Mouse (Mus musculus) gastrocnemius, adult 8-10 months (tissue): Measurements from ENCODE around the gene Antxr1. TPM values are rescaled to one million over a fixed set of nuclear protein-coding genes. Genes with fewer than 3 reads are reported as not detected.
"Not testable (repeated sequence)": the region's sequence is repeated elsewhere in the genome, so short reads cannot be mapped to it uniquely, and the experiment has no call there.

Source experiments
- DNase-seq, 2 experiments: peaks; one replicate each; pipeline ENCODE4 v3.0.0; 2022; ENCODE audit warnings: low spot score in 2 of 2
- total RNA-seq, 4 experiments: library from RNA; stranded (reverse); gene quantifications; 2 replicates each; pipeline ENCODE4 v1.2.4; 2022

Antxr1 gene
- total RNA-seq, 4 experiments from 2014 or later: 3.6 to 7.0 (median 5.2) TPM

DNA sequence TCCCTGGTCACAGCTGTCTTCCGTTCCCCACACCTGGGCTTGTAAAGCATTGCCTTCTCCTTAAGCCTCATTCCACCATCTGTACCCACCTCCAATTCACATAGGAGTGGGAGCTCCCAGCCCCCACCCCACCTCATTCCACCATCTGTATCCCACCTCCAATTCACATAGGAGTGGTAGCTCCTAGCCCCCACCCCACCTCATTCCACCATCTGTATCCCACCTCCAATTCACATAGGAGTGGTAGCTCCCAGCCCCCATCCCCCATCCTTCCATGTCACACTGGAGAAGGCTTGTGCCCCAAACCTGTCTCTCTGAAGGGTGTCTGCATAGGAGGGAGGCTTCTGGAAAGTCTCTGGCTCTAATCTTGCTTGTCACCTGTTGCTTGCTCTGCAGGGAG, 232.3 kb downstream of the Antxr1 start:
- no peak for DNase-seq

DNA sequence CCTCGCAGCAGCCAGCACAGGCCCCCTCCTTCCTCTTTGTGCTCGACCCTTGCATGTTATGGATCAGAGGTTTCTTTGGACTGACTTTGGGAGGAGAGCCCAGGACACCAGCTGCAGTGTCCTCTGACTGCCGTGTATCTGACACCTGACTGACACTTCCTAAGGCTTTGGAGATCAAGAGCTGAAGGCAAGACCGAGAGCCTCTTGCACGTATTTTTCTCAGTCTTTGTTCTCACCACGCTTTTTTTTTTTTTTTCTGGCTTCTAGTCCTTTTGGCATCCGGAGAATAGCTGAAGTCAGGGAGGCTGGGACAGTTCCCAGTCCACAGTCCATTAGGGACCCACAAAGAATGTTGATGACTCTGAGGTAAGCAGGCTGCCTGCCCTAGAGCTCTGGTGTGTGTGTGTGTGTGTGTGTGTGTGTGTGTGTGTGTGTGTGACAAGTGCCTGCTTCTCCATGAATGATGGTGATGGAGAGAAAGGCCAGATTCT, 233.2 kb downstream of the Antxr1 start:
- DNase-seq: peak; percentile 40 to 58

DNA sequence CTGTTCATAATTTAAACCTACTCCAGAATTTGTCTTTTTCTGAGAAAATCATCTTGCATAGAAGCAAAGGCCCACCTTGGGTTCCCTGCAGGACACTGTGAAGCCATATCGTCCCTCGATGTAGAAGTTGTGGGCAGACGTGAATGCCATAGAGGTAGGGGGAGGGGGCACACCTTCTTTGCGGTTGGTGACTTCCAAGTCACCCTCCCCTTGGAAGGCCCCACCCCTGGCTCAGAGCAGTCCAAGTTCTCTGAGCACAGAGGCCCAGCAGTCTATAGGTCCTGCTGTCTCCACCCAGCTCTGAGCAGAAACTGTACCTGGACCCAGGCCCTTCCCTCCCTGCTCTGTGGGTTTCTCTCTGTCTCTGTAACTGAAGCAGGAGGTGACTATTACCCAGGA, 233.7 kb downstream of the Antxr1 start:
- no peak for DNase-seq

DNA sequence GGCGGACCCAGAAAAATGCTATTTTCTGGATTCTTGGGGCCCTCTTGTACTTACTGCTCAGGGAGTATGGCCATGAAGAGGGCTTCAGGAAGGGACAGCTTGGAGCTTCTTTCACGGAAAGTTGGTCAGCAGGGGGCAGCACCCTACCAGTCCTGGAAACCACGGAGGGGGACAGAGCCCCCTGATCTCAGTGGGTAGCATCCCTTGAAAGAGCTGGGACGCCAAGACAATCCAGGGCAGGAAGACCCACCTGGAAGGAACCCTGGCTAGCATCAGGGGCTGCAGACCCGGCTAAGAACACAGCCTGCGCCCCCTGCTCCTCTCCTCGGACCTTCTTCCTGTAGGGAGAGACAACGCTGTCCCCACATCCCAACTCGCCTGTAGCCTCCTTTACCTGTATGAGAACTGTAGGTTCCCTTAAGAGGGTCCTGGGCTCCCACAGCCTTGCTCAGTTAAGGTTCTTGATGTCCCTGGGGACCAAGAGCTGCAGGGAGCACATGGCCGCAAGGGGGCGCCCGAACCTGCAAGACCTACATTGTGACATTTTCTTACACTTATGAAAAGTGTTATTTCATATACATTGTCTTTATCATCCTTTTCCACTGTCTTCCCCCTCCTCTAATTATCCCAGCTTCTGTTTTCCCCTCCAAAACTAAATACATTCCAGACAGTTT, 234.2 kb downstream of the Antxr1 start:
- peak; percentile 82 to 83 for DNase-seq

DNA sequence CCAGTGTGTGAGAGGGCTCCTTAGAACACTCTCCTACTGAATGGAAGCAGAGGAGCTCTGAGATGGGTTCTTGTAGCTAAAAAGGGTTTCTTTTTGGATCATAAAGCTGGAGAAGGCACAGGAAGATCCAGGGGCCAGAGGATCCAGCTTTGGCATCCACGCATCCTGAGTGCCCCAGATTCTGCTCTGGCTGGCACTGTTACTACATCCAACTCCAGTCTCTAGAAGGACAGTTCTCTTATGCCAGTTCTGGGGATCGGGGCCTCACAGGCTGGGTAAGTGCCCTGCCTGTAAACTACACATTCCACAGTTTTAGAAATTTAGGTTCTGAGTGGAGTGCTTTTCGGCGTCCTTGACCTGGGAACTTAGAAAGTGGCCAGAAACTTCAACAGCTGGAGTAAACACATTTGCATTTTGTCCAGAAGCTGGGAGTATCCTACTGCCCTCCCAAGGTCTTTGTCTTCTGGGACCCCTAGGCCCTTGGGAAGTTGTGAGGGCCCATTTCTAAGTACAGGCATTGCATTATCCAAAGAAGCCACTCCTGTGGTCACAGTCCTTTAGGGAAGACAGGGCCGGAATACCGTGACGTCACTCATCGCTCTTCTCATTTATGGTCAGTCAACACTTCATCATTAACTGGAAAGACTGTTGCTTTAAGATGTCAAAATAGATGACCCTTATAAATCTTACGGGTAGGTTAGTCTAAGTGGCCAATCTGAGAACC, 235.2 kb downstream of the Antxr1 start:
- no peak for DNase-seq

DNA sequence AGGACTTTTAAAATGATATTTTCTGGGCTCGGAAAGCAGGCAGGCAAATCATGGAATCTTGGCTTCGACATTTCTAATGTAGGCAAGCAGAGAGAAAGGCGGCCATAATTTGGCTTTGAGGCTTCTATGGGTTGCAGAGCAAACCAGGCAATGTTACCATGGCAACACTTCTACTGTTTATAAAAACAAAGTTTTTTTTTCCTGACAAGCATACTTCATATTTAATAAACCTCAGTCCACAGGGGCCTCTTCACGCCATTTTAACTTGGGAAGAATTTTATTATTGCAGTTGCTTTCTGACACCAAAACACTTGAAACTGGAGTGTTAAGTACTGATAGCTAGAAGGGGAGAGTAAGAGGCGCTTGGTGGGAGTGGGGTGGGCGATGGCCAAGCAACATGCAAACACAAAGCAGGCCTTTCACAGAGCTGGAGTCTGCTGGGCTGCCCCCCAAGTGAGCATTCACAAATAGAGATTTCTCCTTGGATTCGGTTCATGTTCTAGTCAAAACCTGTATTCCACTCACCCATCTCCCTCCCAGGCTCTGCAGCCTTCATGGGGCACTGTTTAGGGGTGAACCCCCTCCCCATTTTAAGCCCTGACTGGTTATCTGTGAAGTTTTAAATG, 235.8 kb downstream of the Antxr1 start:
- no peak for DNase-seq

DNA sequence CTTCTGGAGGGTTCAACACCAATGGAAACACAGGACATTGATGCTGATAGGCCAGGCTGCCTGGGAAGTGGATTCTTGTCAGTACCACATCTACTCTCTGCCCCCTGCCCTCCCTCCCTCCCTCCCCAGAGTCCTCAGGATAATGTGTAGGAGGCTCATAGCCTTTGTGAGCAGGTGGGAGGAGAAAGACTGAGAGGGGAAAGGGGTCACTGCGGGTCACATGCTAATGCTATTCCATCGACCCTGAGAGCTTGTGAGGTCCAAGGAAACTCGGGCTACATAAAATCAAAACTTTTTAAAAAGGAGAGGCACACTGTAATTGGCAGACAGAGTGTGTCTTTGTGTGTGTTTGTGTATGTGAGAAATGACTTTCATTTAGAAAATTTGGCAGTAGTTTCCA, 236.4 kb downstream of the Antxr1 start:
- no peak for DNase-seq

DNA sequence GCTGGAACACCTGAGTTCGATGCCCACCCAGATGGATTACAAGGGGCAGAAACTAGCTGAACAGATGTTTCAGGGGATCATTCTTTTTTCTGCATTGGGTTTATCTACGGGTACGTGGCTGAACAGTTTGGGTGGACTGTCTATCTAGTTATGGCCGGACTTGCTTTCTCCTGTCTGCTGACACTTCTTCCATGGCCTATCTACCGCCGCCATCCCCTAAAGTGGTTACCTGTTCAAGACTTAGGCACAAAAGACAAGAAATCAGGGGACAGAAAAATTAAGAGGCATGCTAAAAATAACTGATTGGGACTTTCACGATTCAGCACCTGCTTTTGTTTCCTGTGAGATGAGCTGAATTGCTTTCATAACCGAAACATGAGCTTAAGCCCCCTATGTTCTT, 242.0 kb downstream of the Antxr1 start:
- not testable (repeated sequence) for DNase-seq

DNA sequence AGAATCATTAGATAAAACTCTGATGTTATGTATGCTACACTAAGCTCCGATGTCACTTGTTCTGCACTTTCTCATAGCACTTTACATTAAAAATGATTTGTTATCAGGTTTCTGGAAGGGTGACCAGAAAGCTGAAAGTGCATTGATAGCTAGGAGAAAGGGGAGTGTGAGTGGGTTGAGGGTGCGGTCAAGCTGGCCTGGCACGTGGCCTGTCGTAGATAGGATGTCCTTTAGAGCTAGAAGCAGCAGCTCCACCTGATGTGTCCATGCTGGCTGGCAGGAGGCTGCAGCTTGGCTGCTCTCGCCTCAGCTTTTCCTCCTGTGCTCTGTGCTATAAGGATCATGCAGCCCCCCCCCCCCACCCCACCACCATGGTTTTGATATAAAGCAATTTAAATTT, 243.1 kb downstream of the Antxr1 start:
- no peak for DNase-seq

DNA sequence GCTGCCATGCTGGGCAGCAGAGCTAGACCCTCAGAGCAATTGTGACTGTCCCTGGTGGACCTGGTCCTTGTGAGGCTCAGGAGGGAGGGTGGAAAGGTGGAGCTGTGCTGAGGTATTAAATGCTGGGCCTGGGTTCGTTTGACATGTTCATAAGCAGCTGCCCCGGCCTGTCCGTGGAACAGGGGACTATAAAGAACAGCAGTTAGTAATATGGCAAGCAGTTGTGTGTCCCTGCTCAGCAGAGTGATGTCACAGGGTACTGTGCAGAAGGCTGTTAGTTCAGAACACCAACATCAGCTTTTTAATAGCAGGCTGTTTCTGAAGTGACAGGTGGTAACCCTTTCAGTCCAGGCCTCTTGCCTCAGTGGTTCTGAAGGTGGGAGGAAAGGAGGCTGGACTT, 244.7 kb downstream of the Antxr1 start:
- no peak for DNase-seq

DNA sequence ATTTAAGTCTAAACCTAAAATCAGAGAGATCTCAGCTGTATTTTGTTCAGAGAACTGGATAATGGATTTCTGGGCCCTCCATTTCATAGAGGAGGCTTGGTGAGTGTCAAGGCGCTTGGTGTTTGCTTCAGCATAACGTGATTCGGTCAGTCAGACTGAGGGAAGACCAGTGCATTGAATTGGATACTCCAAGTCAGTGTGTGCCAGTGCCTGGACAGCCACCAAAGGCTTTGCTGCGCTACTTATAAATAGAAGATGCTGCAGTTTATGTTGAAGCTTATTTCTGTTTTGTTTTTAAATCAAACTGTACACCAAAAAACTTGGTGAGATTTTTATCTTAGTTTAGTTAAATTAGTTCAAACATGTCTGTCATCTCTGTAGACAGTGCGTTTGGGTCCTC, 247.3 kb downstream of the Antxr1 start:
- peak in 1 of 2 experiments; percentile 28 for DNase-seq

DNA sequence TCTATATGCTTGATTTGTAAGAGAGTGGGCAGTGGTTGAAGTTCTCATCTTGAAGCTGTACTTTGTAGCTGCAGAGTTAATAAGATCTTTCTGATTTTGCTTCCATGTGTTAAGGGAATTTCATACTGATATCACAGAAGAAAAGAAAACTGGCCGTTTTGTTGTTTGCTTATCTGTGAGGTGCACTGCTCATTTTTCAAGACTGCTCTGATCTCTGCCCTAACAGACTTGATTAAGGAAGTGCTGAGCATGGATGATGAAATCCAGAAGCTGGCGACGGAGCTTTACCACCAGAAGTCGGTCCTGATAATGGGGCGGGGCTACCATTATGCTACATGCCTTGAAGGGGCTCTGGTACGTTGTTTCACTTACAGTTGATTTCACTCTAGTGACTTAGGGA, 250.6 kb downstream of the Antxr1 start:
- DNase-seq: no peak

Other genes with a start within 250 kb of the Antxr1 start
- gene D6Ertd527e, start 231.1 kb downstream of the Antxr1 start, total RNA-seq: not detected
- gene Gkn1, start 15.1 kb upstream of the Antxr1 start, total RNA-seq: not detected
- gene Gkn2, start 37.5 kb upstream of the Antxr1 start, total RNA-seq: not detected
- gene Gkn3, start 53.1 kb upstream of the Antxr1 start, total RNA-seq: 1 to 10 TPM in 3 of 4 experiments, not detected in 1; 1.1 to 1.4 (median 1.2) TPM
- gene Bmp10, start 93.2 kb upstream of the Antxr1 start, total RNA-seq: not detected
- under 1 TPM; 0.77 to 0.99 (median 0.78) TPM for gene Arhgap25, start 197.4 kb upstream of the Antxr1 start, total RNA-seq